In the genomic region with DNA sequence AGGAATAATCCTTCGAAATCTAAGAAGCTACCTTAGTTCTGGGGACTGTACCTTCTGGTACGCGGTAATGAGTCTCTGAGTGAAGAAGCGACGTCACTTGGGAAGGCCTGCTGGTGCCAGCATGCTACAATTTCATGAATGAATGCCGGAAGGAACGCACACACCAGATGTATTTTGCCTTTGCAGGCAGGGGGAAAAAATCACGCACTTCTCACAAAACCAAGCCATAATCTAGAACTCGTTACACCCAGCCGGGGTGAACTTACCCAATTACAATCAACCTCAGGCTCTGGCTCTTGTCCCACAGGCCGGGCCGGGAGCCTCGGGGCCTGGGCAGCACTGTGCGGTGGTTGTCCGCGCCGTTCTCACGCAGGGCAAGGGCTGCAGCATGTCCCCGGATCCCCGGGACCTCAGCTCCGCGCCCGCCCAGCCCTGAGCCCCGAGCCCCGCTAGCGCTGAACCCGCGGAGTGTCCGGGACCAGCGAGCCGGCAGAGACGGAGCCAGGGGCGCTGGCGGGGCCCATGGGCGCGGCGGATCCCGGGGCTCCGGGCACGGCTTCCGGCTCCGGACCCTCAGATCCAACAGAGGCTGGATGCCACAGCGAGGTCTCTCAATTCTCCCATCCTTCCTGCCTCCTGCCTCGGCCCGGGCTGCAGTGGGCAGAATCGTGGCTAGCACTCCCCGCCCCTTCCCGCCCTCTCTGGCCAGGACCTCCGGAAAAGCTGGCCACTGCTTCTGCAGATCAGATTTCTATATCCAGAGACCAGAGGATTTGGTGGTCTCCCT, we compare ENCODE assay signal across 8 mouse cellular contexts. TPM values are rescaled to one million over a fixed set of nuclear protein-coding genes. Genes with fewer than 3 reads are reported as not detected.
DNase-seq lines count a peak whose midpoint lies in the region; ATAC-seq and TF ChIP-seq lines count a peak whose summit lies in the region.

No protein-coding gene starts in this region.

- intact Hi-C loops in left cerebral cortex, adult 2 months (cut with DNase I), result loop anchor here (5.0 to 10.0 kb wide), 2 partner anchors 291 to 426 kb away; a partner anchor contains a TSS

- ATAC-seq in hindbrain, embryonic 14.5 days (ENCODE audit: low FRiP score), result peak; percentile 87
- peak; percentile 75 for ATAC-seq in stomach, embryonic 16.5 days (ENCODE audit: insufficient read depth, low FRiP score)

- no peak for TF ChIP-seq CTCF in left cerebral cortex, adult 2 months (IDR thresholded peaks at IDR 0.05)

- H3K9ac ChIP-seq in hindbrain, embryonic 14.5 days, result peak overlapping the region; percentile 79
- H3K9ac ChIP-seq in stomach, embryonic 16.5 days (ENCODE audit: low read length), result peak overlapping the region; percentile 91

- DNase-seq in adrenal gland, adult 18-20 months (ENCODE audit: low spot score in 2 of 2), result peak; percentile 24 to 31
- no peak for DNase-seq in adrenal gland, adult 8-10 months
- peak; percentile 69 to 73 for DNase-seq in cerebellum, postnatal 25 days
- peak; percentile 51 for DNase-seq in gastrocnemius, postnatal 10 days
- peak; percentile 63 for DNase-seq in hindbrain, embryonic 14.5 days (ENCODE audit: low spot score)
- peak; percentile 28 to 43 for DNase-seq in left cerebral cortex, adult 2 months (ENCODE audit: extremely low spot score in 1 of 2, low spot score in 2 of 2)
- peak; percentile 69 for DNase-seq in midbrain, embryonic 10.5 days (ENCODE audit: low spot score)

- H3K4me1 ChIP-seq in hindbrain, embryonic 14.5 days (replicated peaks; ENCODE audit: control insufficient read depth, insufficient read depth, low read length), result 0 out of 2 replicates have a peak, but pooled peaks cover 6% of the 10 kb centered on the region
- peaks cover 14% of the 10 kb centered on the region for H3K4me1 ChIP-seq in midbrain, embryonic 10.5 days
- H3K4me1 ChIP-seq in stomach, embryonic 16.5 days (ENCODE audit: control insufficient read depth, insufficient read depth, low read length), result peaks cover 11% of the 10 kb centered on the region; the same call in 1 of the 2 replicates

- WGBS in hindbrain, embryonic 14.5 days, result 3% methylated on average over 48 of the region's 49 CpGs
- 5% methylated on average over 49 of the region's 49 CpGs for WGBS in midbrain, embryonic 10.5 days
- WGBS in stomach, embryonic 16.5 days, result 1% methylated on average over 49 of the region's 49 CpGs

- H3K4me2 ChIP-seq in hindbrain, embryonic 14.5 days (replicated peaks), result peak overlapping the region; percentile 74
- peak overlapping the region; percentile 85 for H3K4me2 ChIP-seq in stomach, embryonic 16.5 days (ENCODE audit: low read depth, low read length)

- no peaks in the 10 kb centered on the region for H3K9me3 ChIP-seq in hindbrain, embryonic 14.5 days (ENCODE audit: control insufficient read depth, low read length)
- H3K9me3 ChIP-seq in midbrain, embryonic 10.5 days (replicated peaks), result no peaks in the 10 kb centered on the region
- no peaks in the 10 kb centered on the region for H3K9me3 ChIP-seq in stomach, embryonic 16.5 days (replicated peaks; ENCODE audit: control insufficient read depth, low read length)

- H3K4me3 ChIP-seq in hindbrain, embryonic 14.5 days (replicated peaks; ENCODE audit: low read length), result peak overlapping the region; percentile 51
- peak overlapping the region; percentile 63 for H3K4me3 ChIP-seq in left cerebral cortex, adult 2 months
- peak overlapping the region; percentile 76 for H3K4me3 ChIP-seq in midbrain, embryonic 10.5 days
- peak overlapping the region; percentile 56 for H3K4me3 ChIP-seq in stomach, embryonic 16.5 days (replicated peaks; ENCODE audit: low read length)

- H3K36me3 ChIP-seq in hindbrain, embryonic 14.5 days (replicated peaks; ENCODE audit: control insufficient read depth, insufficient read depth), result no peaks in the 10 kb centered on the region
- H3K36me3 ChIP-seq in midbrain, embryonic 10.5 days, result no peaks in the 10 kb centered on the region
- H3K36me3 ChIP-seq in stomach, embryonic 16.5 days (ENCODE audit: control insufficient read depth, insufficient read depth, low read length), result 0 out of 2 replicates have a peak, but pooled peaks cover 4% of the 10 kb centered on the region

- H3K27ac ChIP-seq in hindbrain, embryonic 14.5 days, result no peak overlapping the region
- peak overlapping the region; percentile 38 for H3K27ac ChIP-seq in left cerebral cortex, adult 2 months
- H3K27ac ChIP-seq in midbrain, embryonic 10.5 days (replicated peaks), result peak overlapping the region; percentile 90
- H3K27ac ChIP-seq in stomach, embryonic 16.5 days (ENCODE audit: low read length), result peak overlapping the region; percentile 69; the same call in 1 of the 2 replicates

- no peaks in the 10 kb centered on the region for H3K27me3 ChIP-seq in hindbrain, embryonic 14.5 days (ENCODE audit: control insufficient read depth, insufficient read depth, low read length)
- H3K27me3 ChIP-seq in midbrain, embryonic 10.5 days (ENCODE audit: low read depth, poor library complexity, severe bottlenecking), result peaks cover 2% of the 10 kb centered on the region; the same call in 1 of the 2 replicates
- no peaks in the 10 kb centered on the region for H3K27me3 ChIP-seq in stomach, embryonic 16.5 days (ENCODE audit: control insufficient read depth, insufficient read depth, low read length)

RNA-seq across cellular contexts. Expression of a gene that starts 23.8 kb away (rescaled TPM):
- 10 to 100 TPM in 1 of 2 experiments, 1 to 10 TPM in 1; 9.8 to 12.0 TPM for total RNA-seq in adrenal gland, adult 18-20 months (2021)
- 10 to 100 TPM; 11.4 to 13.9 (median 12.5) TPM for total RNA-seq in adrenal gland, adult 8-10 months (2022)
- 1 to 10 TPM; 5.2 to 6.5 TPM for total RNA-seq in gastrocnemius, postnatal 10 days (2021)
- 12.8 and 14.1 TPM in 2 replicates for polyA plus RNA-seq in hindbrain, embryonic 14.5 days (2014; fragmentation: Nextera tagmentation; extraction: Ambion mirVana)
- 10 to 100 TPM; 25.7 to 26.0 TPM for total RNA-seq in left cerebral cortex, adult 2 months (2021)
- 9.0 and 9.7 TPM in 2 replicates for polyA plus RNA-seq in midbrain, embryonic 10.5 days (2016; fragmentation: Nextera tagmentation; extraction: Ambion mirVana)
- polyA plus RNA-seq in stomach, embryonic 16.5 days (2015; fragmentation: Nextera tagmentation; extraction: Ambion mirVana), result 15.2 and 16.7 TPM in 2 replicates

RNA-seq across cellular contexts. Expression of a gene that starts 25.3 kb away (rescaled TPM):
- 10 to 100 TPM; 23.5 to 23.7 TPM for total RNA-seq in adrenal gland, adult 18-20 months (2021)
- total RNA-seq in adrenal gland, adult 8-10 months (2022), result 10 to 100 TPM; 24.4 to 34.4 (median 27.8) TPM
- total RNA-seq in gastrocnemius, postnatal 10 days (2021), result 1 to 10 TPM; 1.4 to 1.5 TPM
- 1.9 and 2.1 TPM in 2 replicates for polyA plus RNA-seq in hindbrain, embryonic 14.5 days (2014; fragmentation: Nextera tagmentation; extraction: Ambion mirVana)
- 1 to 10 TPM; 5.5 to 6.5 TPM for total RNA-seq in left cerebral cortex, adult 2 months (2021)
- polyA plus RNA-seq in midbrain, embryonic 10.5 days (2016; fragmentation: Nextera tagmentation; extraction: Ambion mirVana), result 1.8 and 2.4 TPM in 2 replicates
- 5.6 and 5.7 TPM in 2 replicates for polyA plus RNA-seq in stomach, embryonic 16.5 days (2015; fragmentation: Nextera tagmentation; extraction: Ambion mirVana)

RNA-seq across cellular contexts. Expression of a gene that starts 50.1 kb away (rescaled TPM):
- total RNA-seq in adrenal gland, adult 18-20 months (2021), result not detected
- total RNA-seq in adrenal gland, adult 8-10 months (2022), result under 1 TPM in 1 of 4 experiments, not detected in 3; 0.10 TPM
- total RNA-seq in gastrocnemius, postnatal 10 days (2021), result not detected
- polyA plus RNA-seq in hindbrain, embryonic 14.5 days (2014; fragmentation: Nextera tagmentation; extraction: Ambion mirVana), result not detected in 2 replicates
- total RNA-seq in left cerebral cortex, adult 2 months (2021), result not detected
- 0.07 and 0.10 TPM in 2 replicates for polyA plus RNA-seq in midbrain, embryonic 10.5 days (2016; fragmentation: Nextera tagmentation; extraction: Ambion mirVana)
- 0.96 and 1.0 TPM in 2 replicates for polyA plus RNA-seq in stomach, embryonic 16.5 days (2015; fragmentation: Nextera tagmentation; extraction: Ambion mirVana)

RNA-seq across cellular contexts. Expression of a gene that starts 52.6 kb away (rescaled TPM):
- total RNA-seq in adrenal gland, adult 18-20 months (2021), result 1 to 10 TPM; 3.6 to 5.3 TPM
- 10 to 100 TPM in 2 of 4 experiments, 1 to 10 TPM in 2; 4.5 to 11.1 (median 9.4) TPM for total RNA-seq in adrenal gland, adult 8-10 months (2022)
- 1 to 10 TPM; 3.8 TPM for total RNA-seq in gastrocnemius, postnatal 10 days (2021)
- 1.7 and 2.5 TPM in 2 replicates for polyA plus RNA-seq in hindbrain, embryonic 14.5 days (2014; fragmentation: Nextera tagmentation; extraction: Ambion mirVana)
- total RNA-seq in left cerebral cortex, adult 2 months (2021), result 1 to 10 TPM; 8.7 to 8.8 TPM
- polyA plus RNA-seq in midbrain, embryonic 10.5 days (2016; fragmentation: Nextera tagmentation; extraction: Ambion mirVana), result 0.91 and 1.1 TPM in 2 replicates
- polyA plus RNA-seq in stomach, embryonic 16.5 days (2015; fragmentation: Nextera tagmentation; extraction: Ambion mirVana), result 3.3 and 3.9 TPM in 2 replicates
